Mouse (Mus musculus): ENCODE data around the gene Zfp593.

GRCm38 (mm10) chr4:134199371-134199770, 46.0 kb downstream of the Zfp593 start:
- TF ChIP-seq CTCF (IDR thresholded peaks at IDR 0.05; ENCODE audit: insufficient read depth, low read length) (no peak), POLR2A (IDR thresholded peaks at IDR 0.05; ENCODE audit: borderline replicate concordance, extremely low read depth, low read depth, low read length) (no peak)
